Mouse (Mus musculus): Measurements from ENCODE around the gene Atp2b4.

GRCm38 (mm10) chr1:133762946-133763422, 37.9 kb downstream of the Atp2b4 start:
- TF ChIP-seq CTCF (conservative IDR thresholded peaks at IDR 0.05; ENCODE audit: insufficient read depth, insufficient read length, low read depth, low read length) (no peak), POLR2A (IDR thresholded peaks at IDR 0.05; ENCODE audit: low read depth, low read length) (no peak)

Measured in kidney, adult 2 months (tissue).